Comparison of ENCODE assay signal across 8 mouse cellular contexts in the genomic region with DNA sequence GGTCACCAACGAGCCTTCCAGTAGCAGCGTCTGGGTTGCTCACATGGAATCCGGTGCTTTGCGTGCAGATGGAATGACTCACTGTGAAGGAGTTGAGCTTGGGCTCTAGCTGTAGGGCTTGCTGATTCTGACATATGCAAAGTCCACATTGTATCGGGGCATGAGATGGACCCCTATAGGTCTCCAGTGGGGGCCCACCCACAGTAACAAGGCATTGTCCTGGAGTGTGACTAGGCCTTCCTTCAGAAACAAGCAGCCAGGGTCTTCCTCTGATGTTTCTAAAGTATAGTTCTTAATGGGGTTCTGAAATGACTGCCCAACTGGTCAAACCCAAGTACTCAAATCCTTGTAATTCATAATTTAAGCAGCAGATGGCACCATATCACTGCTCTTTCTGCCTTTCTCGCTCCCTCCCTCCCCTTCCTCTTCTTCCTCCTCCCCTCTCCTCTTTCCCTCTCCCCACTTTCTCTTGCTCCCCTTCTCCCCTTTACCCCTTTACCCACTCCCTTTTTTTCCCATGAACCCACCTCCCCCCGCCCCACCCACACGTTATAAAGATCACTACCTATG. TPM values are rescaled to one million over a fixed set of nuclear protein-coding genes. Genes with fewer than 3 reads are reported as not detected.
A peak's percentile ranks its signal among the peaks of the same experiment; 100 is the strongest.
DNase-seq lines count a peak whose midpoint lies in the region; ATAC-seq and TF ChIP-seq lines count a peak whose summit lies in the region.

No protein-coding gene starts in this region.

- H3K36me3 ChIP-seq in heart, adult 2 months (ENCODE audit: control insufficient read depth, insufficient read depth, low read length): no peaks in the 10 kb centered on the region
- no peaks in the 10 kb centered on the region for H3K36me3 ChIP-seq in midbrain, embryonic 16.5 days (ENCODE audit: control insufficient read depth, insufficient read depth, low read length)
- H3K36me3 ChIP-seq in kidney, embryonic 16.5 days (ENCODE audit: insufficient read depth, low read length): no peaks in the 10 kb centered on the region

- peaks cover 2% of the 10 kb centered on the region; the same call in 1 of the 2 replicates for H3K9me3 ChIP-seq in midbrain, embryonic 16.5 days (replicated peaks; ENCODE audit: control insufficient read depth, low read length, poor library complexity, severe bottlenecking)
- no peaks in the 10 kb centered on the region for H3K9me3 ChIP-seq in kidney, embryonic 16.5 days (ENCODE audit: low read length)

- H3K27ac ChIP-seq in heart, adult 2 months: no peak overlapping the region
- H3K27ac ChIP-seq in midbrain, embryonic 16.5 days (ENCODE audit: low read length): no peak overlapping the region
- H3K27ac ChIP-seq in kidney, embryonic 16.5 days (ENCODE audit: low read length): no peak overlapping the region

- no peak for DNase-seq in heart, adult 2 months
- no peak for DNase-seq in heart, postnatal 4 days
- peak; percentile 8 for DNase-seq in right cerebral cortex, adult 18-20 months
- no peak for DNase-seq in right cerebral cortex, postnatal 36 days (ENCODE audit: low spot score in 2 of 2)
- DNase-seq in embryo, embryonic 10.5 days (ENCODE audit: low spot score): peak; percentile 80
- no peak for DNase-seq in testis, postnatal 14 days (ENCODE audit: low spot score)

- no peaks in the 10 kb centered on the region for H3K79me2 ChIP-seq in heart, adult 2 months (replicated peaks; ENCODE audit: control insufficient read depth, insufficient read depth, low read length)

- 42% methylated on average over 8 of the region's 8 CpGs for WGBS in heart, adult 2 months
- 55% methylated on average over 8 of the region's 8 CpGs for WGBS in midbrain, embryonic 16.5 days
- 49% methylated on average over 8 of the region's 8 CpGs for WGBS in kidney, embryonic 16.5 days

- no peak overlapping the region for H3K4me3 ChIP-seq in heart, adult 2 months
- no peak overlapping the region for H3K4me3 ChIP-seq in midbrain, embryonic 16.5 days (ENCODE audit: low read depth, low read length)
- no peak overlapping the region for H3K4me3 ChIP-seq in kidney, embryonic 16.5 days (ENCODE audit: low read length)

- intact Hi-C loops in heart, adult 2 months (cut with DNase I): loop anchor here (1.0 to 5.0 kb wide), 3 partner anchors 37 to 455 kb away; no protein-coding TSS in a partner anchor

- H3K27me3 ChIP-seq in heart, adult 2 months (ENCODE audit: control insufficient read depth, insufficient read depth, low read length): no peaks in the 10 kb centered on the region
- no peaks in the 10 kb centered on the region for H3K27me3 ChIP-seq in midbrain, embryonic 16.5 days (ENCODE audit: control insufficient read depth, insufficient read depth, low read depth, low read length)
- H3K27me3 ChIP-seq in kidney, embryonic 16.5 days (ENCODE audit: insufficient read depth, low read length): no peaks in the 10 kb centered on the region

- peak; percentile 56; the same call in 1 of the 2 replicates for ATAC-seq in midbrain, embryonic 16.5 days
- ATAC-seq in kidney, embryonic 16.5 days (ENCODE audit: low FRiP score, low TSS enrichment): no peak

- no peak for TF ChIP-seq POLR2A in heart, adult 2 months (IDR thresholded peaks at IDR 0.05; ENCODE audit: insufficient read depth, low read depth, low read length)

- peak; percentile 81 for TF ChIP-seq CTCF in heart, adult 2 months (IDR thresholded peaks at IDR 0.05)

- H3K9ac ChIP-seq in heart, adult 2 months (ENCODE audit: low read depth, low read length): no peak overlapping the region
- H3K9ac ChIP-seq in midbrain, embryonic 16.5 days (ENCODE audit: low read depth, low read length): no peak overlapping the region
- no peak overlapping the region for H3K9ac ChIP-seq in kidney, embryonic 16.5 days (replicated peaks; ENCODE audit: low read length)

- H3K4me1 ChIP-seq in heart, adult 2 months (ENCODE audit: control insufficient read depth, insufficient read depth, low read length): no peaks in the 10 kb centered on the region
- H3K4me1 ChIP-seq in midbrain, embryonic 16.5 days (ENCODE audit: control insufficient read depth, insufficient read depth, low read length): no peaks in the 10 kb centered on the region
- H3K4me1 ChIP-seq in kidney, embryonic 16.5 days (ENCODE audit: insufficient read depth, low read length): no peaks in the 10 kb centered on the region

- TF ChIP-seq EP300 in heart, adult 2 months (IDR thresholded peaks at IDR 0.05; ENCODE audit: insufficient read depth, low read depth, low read length): no peak

- H3K4me2 ChIP-seq in midbrain, embryonic 16.5 days (ENCODE audit: low read length): no peak overlapping the region
- H3K4me2 ChIP-seq in kidney, embryonic 16.5 days (replicated peaks; ENCODE audit: low read depth, low read length): no peak overlapping the region

RNA-seq across cellular contexts. Expression of a gene that starts 46.1 kb away (rescaled TPM):
- total RNA-seq in heart, adult 2 months (2021): under 1 TPM; 0.08 to 0.14 TPM
- 0.18 TPM in 1 of 2 replicates, not detected in the other for polyA plus RNA-seq in heart, adult 2 months (2012; rRNA removed)
- under 1 TPM in 1 of 2 experiments, not detected in 1; 0.27 TPM for total RNA-seq in heart, postnatal 4 days (2021)
- polyA plus RNA-seq in midbrain, embryonic 16.5 days (2015; fragmentation: Nextera tagmentation; extraction: Ambion mirVana): 2.3 and 2.8 TPM in 2 replicates
- 2.4 and 3.2 TPM in 2 replicates for polyA plus RNA-seq in kidney, embryonic 16.5 days (2015; fragmentation: Nextera tagmentation; extraction: Ambion mirVana)

Comparison
In these comparisons a context has a peak if more than half of its experiments do, and no peak if none do; other contexts are left out.
1. DNase-seq: peak in right cerebral cortex, adult 18-20 months (single experiment) and embryo, embryonic 10.5 days (single experiment); none in heart, adult 2 months (0 of 2), heart, postnatal 4 days (single experiment), right cerebral cortex, postnatal 36 days (0 of 2) and testis, postnatal 14 days (single experiment).